Mouse (Mus musculus): ENCODE measurements at regions not wholly inside any gene's neighbourhood (a gene's known extent, or its start where the extent isn't known, plus 50 kb on each side); places are given as distances from the start of the nearest gene placed in this dataset.

DNA sequence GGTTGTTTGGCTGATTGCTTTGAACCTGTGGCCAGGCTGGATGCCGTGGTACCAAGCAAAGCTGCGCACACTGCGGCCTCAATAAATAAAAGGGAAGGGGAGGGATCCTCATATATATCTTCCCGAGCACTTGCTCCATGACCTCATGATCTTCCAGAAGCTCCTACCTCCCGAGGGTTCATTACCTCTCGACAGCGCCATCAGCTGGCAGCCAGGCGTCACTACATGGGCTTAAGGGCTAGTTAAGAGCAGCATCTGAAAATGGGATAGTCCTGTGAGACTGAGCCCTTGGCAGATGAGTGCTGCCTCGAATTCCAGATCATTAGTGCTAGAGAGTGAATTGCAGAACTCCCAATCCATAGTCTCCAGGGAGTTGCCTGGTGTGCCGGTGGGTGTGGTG is 134.0 kb downstream of the Zfp281 start:
- no peak for TF ChIP-seq TCF12 (IDR thresholded peaks at IDR 0.05; ENCODE audit: low read depth, low read length)
- no peak for TF ChIP-seq POLR2A (IDR thresholded peaks at IDR 0.05; ENCODE audit: control insufficient read depth in 1 of 2, insufficient read depth in 1 of 2, low read depth in 1 of 2, low read length in 2 of 2, poor library complexity in 1 of 2)
- no peak for TF ChIP-seq EP300 (IDR thresholded peaks at IDR 0.05; ENCODE audit: low read depth in 1 of 2, low read length in 2 of 2)
- TF ChIP-seq CTCF (IDR thresholded peaks at IDR 0.05 in 2 of 3, conservative IDR thresholded peaks at IDR 0.05 in 1 of 3; ENCODE audit: control insufficient read depth in 1 of 3, insufficient read depth in 1 of 3, low read depth in 2 of 3, low read length in 3 of 3, poor library complexity in 1 of 3, severe bottlenecking in 1 of 3) = peak in 2 of 3 experiments; percentile 23 to 40; a peak in 4 of 6 replicates
- TF ChIP-seq MAZ (IDR thresholded peaks at IDR 0.05; ENCODE audit: low read depth, low read length) = no peak
- TF ChIP-seq MYC (IDR thresholded peaks at IDR 0.05; ENCODE audit: low read depth, low read length) = no peak
- no peak for TF ChIP-seq ZMIZ1 (IDR thresholded peaks at IDR 0.05; ENCODE audit: low read depth, low read length)
- no peak for TF ChIP-seq POLR2AphosphoS2 (IDR thresholded peaks at IDR 0.05; ENCODE audit: low read length)
- peak; percentile 20; the same call in 1 of the 2 replicates for TF ChIP-seq SMC3 (IDR thresholded peaks at IDR 0.05; ENCODE audit: low read depth, low read length)
- TF ChIP-seq CHD1 (IDR thresholded peaks at IDR 0.05; ENCODE audit: low read depth, low read length) = no peak
- TF ChIP-seq MAFK (IDR thresholded peaks at IDR 0.05; ENCODE audit: borderline replicate concordance, low read depth, low read length) = no peak
